Mouse (Mus musculus): ENCODE measurements around the gene Fmo3. TPM values are rescaled to one million over a fixed set of nuclear protein-coding genes. Genes with fewer than 3 reads are reported as not detected.

Gene Fmo3
- not detected in 2 replicates for total RNA-seq (2014; rRNA removed; ENCODE audit: low replicate concordance)
- not detected in 2 replicates for polyA plus RNA-seq (2015; fragmentation: Nextera tagmentation; extraction: Ambion mirVana)

GRCm38 (mm10) chr1:162984428-162984827 is at the start of gene Fmo3:
TSS of gene Fmo3 (minus strand) at chr1:162984528.
- DNase-seq (ENCODE audit: low spot score) (no peak), ATAC-seq (ENCODE audit: insufficient read depth, low read depth) (no peak)
- Histone ChIP-seq H3K4me1 (ENCODE audit: control insufficient read depth, insufficient read depth) (no peaks in the 10 kb centered on the region), H3K36me3 (replicated peaks; ENCODE audit: control insufficient read depth, insufficient read depth, low read length) (no peaks in the 10 kb centered on the region), H3K27me3 (ENCODE audit: control insufficient read depth, insufficient read depth, low read length) (no peaks in the 10 kb centered on the region), H3K9me3 (replicated peaks; ENCODE audit: control insufficient read depth, low read length) (no peaks in the 10 kb centered on the region), H3K9ac (replicated peaks; ENCODE audit: low read depth, low read length) (no peak within 1 kb of the TSS), H3K4me3 (ENCODE audit: low read depth, low read length) (no peak within 1 kb of the TSS), H3K27ac (ENCODE audit: low read depth) (no peak within 1 kb of the TSS), H3K4me2 (ENCODE audit: low read depth, low read length) (no peak within 1 kb of the TSS)
- no peak for TF ChIP-seq EP300 (IDR thresholded peaks at IDR 0.05; ENCODE audit: low read depth)
- no peak for TF ChIP-seq CTCF (IDR thresholded peaks at IDR 0.05; ENCODE audit: low read depth)
- WGBS, result 56% methylated on average over 1 of the region's 1 CpGs

- ATAC-seq (ENCODE audit: insufficient read depth, low read depth) (no peak), DNase-seq (ENCODE audit: low spot score) (no peak)
- Histone ChIP-seq H3K4me1 (ENCODE audit: control insufficient read depth, insufficient read depth) (no peaks in the 10 kb centered on the region), H3K4me2 (ENCODE audit: low read depth, low read length) (no peak overlapping the region), H3K36me3 (replicated peaks; ENCODE audit: control insufficient read depth, insufficient read depth, low read length) (no peaks in the 10 kb centered on the region), H3K9me3 (replicated peaks; ENCODE audit: control insufficient read depth, low read length) (no peaks in the 10 kb centered on the region), H3K4me3 (ENCODE audit: low read depth, low read length) (no peak overlapping the region), H3K9ac (replicated peaks; ENCODE audit: low read depth, low read length) (no peak overlapping the region), H3K27me3 (ENCODE audit: control insufficient read depth, insufficient read depth, low read length) (no peaks in the 10 kb centered on the region), H3K27ac (ENCODE audit: low read depth) (no peak overlapping the region)
- TF ChIP-seq EP300 (IDR thresholded peaks at IDR 0.05; ENCODE audit: low read depth), result no peak
- no peak for TF ChIP-seq CTCF (IDR thresholded peaks at IDR 0.05; ENCODE audit: low read depth)
Measured at GRCm38 (mm10) chr1:163023075-163023474, 38.7 kb upstream of the Fmo3 start.

DNA sequence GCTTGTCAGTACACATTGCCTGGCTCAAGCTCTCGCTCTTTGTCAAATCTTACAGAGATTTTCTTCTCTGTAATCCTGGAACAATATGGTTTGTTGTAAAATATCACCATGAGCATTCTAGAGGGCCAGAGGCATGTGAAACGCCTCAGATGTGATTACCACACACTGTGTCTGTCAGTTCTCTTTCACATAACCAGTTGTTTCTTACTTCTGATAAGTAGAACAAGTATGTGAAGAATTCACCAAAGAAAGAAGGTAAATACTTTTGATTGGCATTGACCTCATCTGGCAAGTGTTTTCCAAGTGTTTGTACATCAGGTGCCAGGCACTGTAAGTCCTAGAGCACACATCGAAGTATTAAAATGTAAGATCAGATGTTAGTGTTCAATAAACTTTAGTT is 24.9 kb upstream of the Fmo3 start:
- no peak overlapping the region for H3K4me3 ChIP-seq (ENCODE audit: low read depth, low read length)
- no peak overlapping the region for H3K27ac ChIP-seq (ENCODE audit: low read depth)
- DNase-seq (ENCODE audit: low spot score), result no peak
- WGBS, result 40% methylated on average over 3 of the region's 3 CpGs
- no peaks in the 10 kb centered on the region for H3K9me3 ChIP-seq (replicated peaks; ENCODE audit: control insufficient read depth, low read length)
- H3K36me3 ChIP-seq (replicated peaks; ENCODE audit: control insufficient read depth, insufficient read depth, low read length), result no peaks in the 10 kb centered on the region
- H3K4me2 ChIP-seq (ENCODE audit: low read depth, low read length), result no peak overlapping the region
- no peaks in the 10 kb centered on the region for H3K4me1 ChIP-seq (ENCODE audit: control insufficient read depth, insufficient read depth)
- no peak overlapping the region for H3K9ac ChIP-seq (replicated peaks; ENCODE audit: low read depth, low read length)
- TF ChIP-seq EP300 (IDR thresholded peaks at IDR 0.05; ENCODE audit: low read depth) (no peak), CTCF (IDR thresholded peaks at IDR 0.05; ENCODE audit: low read depth) (no peak)
- H3K27me3 ChIP-seq (ENCODE audit: control insufficient read depth, insufficient read depth, low read length), result no peaks in the 10 kb centered on the region
- no peak for ATAC-seq (ENCODE audit: insufficient read depth, low read depth)

- H3K4me3 ChIP-seq (ENCODE audit: low read depth, low read length), result no peak overlapping the region
- peak; percentile 7 for DNase-seq (ENCODE audit: low spot score)
- H3K4me2 ChIP-seq (ENCODE audit: low read depth, low read length), result no peak overlapping the region
- TF ChIP-seq CTCF (IDR thresholded peaks at IDR 0.05; ENCODE audit: low read depth) (no peak), EP300 (IDR thresholded peaks at IDR 0.05; ENCODE audit: low read depth) (no peak)
- H3K36me3 ChIP-seq (replicated peaks; ENCODE audit: control insufficient read depth, insufficient read depth, low read length), result no peaks in the 10 kb centered on the region
- no peaks in the 10 kb centered on the region for H3K9me3 ChIP-seq (replicated peaks; ENCODE audit: control insufficient read depth, low read length)
- no peaks in the 10 kb centered on the region for H3K27me3 ChIP-seq (ENCODE audit: control insufficient read depth, insufficient read depth, low read length)
- no peaks in the 10 kb centered on the region for H3K4me1 ChIP-seq (ENCODE audit: control insufficient read depth, insufficient read depth)
- 57% methylated on average over 2 of the region's 2 CpGs for WGBS
- no peak overlapping the region for H3K9ac ChIP-seq (replicated peaks; ENCODE audit: low read depth, low read length)
- ATAC-seq (ENCODE audit: insufficient read depth, low read depth), result no peak
- no peak overlapping the region for H3K27ac ChIP-seq (ENCODE audit: low read depth)
Measured at GRCm38 (mm10) chr1:163003496-163003895, 19.2 kb upstream of the Fmo3 start.

GRCm38 (mm10) chr1:163001271-163001829 is 17.0 kb upstream of the Fmo3 start:
- Histone ChIP-seq H3K4me1 (ENCODE audit: control insufficient read depth, insufficient read depth) (no peaks in the 10 kb centered on the region), H3K27ac (ENCODE audit: low read depth) (no peak overlapping the region), H3K27me3 (ENCODE audit: control insufficient read depth, insufficient read depth, low read length) (no peaks in the 10 kb centered on the region), H3K4me2 (ENCODE audit: low read depth, low read length) (no peak overlapping the region), H3K4me3 (ENCODE audit: low read depth, low read length) (no peak overlapping the region), H3K9ac (replicated peaks; ENCODE audit: low read depth, low read length) (no peak overlapping the region), H3K36me3 (replicated peaks; ENCODE audit: control insufficient read depth, insufficient read depth, low read length) (no peaks in the 10 kb centered on the region), H3K9me3 (replicated peaks; ENCODE audit: control insufficient read depth, low read length) (no peaks in the 10 kb centered on the region)
- TF ChIP-seq EP300 (IDR thresholded peaks at IDR 0.05; ENCODE audit: low read depth) (no peak), CTCF (IDR thresholded peaks at IDR 0.05; ENCODE audit: low read depth) (no peak)
- ATAC-seq (ENCODE audit: insufficient read depth, low read depth), result no peak
- DNase-seq (ENCODE audit: low spot score), result no peak
- 56% methylated on average over 4 of the region's 4 CpGs for WGBS

DNA sequence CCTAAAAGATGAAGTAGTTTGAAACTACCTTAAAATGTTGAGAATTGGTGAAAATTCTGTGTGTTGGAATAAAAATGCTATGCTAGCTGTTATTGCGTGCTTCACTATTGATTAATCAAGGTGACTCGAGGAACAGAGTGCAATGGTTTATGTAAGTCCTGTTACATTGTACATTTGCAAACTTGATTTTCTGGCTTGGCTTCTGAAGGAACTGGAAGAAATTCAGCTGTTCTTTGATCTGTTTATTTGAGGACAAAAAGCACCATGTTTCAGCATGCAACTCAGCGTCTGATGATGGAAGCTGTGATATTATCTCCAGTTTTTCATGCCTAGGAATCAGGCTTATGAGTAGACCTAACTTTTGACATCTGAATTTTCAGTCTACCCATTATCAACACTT is 3.2 kb upstream of the Fmo3 start:
- Histone ChIP-seq H3K9me3 (replicated peaks; ENCODE audit: control insufficient read depth, low read length) (no peaks in the 10 kb centered on the region), H3K27me3 (ENCODE audit: control insufficient read depth, insufficient read depth, low read length) (no peaks in the 10 kb centered on the region), H3K36me3 (replicated peaks; ENCODE audit: control insufficient read depth, insufficient read depth, low read length) (no peaks in the 10 kb centered on the region), H3K9ac (replicated peaks; ENCODE audit: low read depth, low read length) (no peak overlapping the region), H3K4me3 (ENCODE audit: low read depth, low read length) (no peak overlapping the region), H3K4me1 (ENCODE audit: control insufficient read depth, insufficient read depth) (no peaks in the 10 kb centered on the region), H3K4me2 (ENCODE audit: low read depth, low read length) (no peak overlapping the region), H3K27ac (ENCODE audit: low read depth) (no peak overlapping the region)
- WGBS, result 70% methylated on average over 3 of the region's 3 CpGs
- ATAC-seq (ENCODE audit: insufficient read depth, low read depth), result no peak
- TF ChIP-seq CTCF (IDR thresholded peaks at IDR 0.05; ENCODE audit: low read depth), result no peak
- no peak for TF ChIP-seq EP300 (IDR thresholded peaks at IDR 0.05; ENCODE audit: low read depth)
- DNase-seq (ENCODE audit: low spot score), result no peak

All from heart, postnatal 0 days (tissue).